Mouse (Mus musculus) embryonic facial prominence, embryonic 14.5 days (tissue): ENCODE data around the gene Arid1a. TPM values are rescaled to one million over a fixed set of nuclear protein-coding genes. Genes with fewer than 3 reads are reported as not detected.
A peak's percentile ranks its signal among the peaks of the same experiment; 100 is the strongest.

Source experiments
- ATAC-seq: fragments of 200-750 bp; cut with Nextera tagmentation; 2 replicates; pipeline ENCODE4 v1.8.0; 2017; ENCODE audit warnings: low read depth, moderate number of reproducible peaks, moderate TSS enrichment
- DNase-seq: peaks from one replicate; pipeline ENCODE4 v3.0.0-alpha.2; 2015; ENCODE audit warnings: low spot score
- H3K27ac ChIP-seq: fragments of 300-500 bp; sonication (generic); replicated peaks from 2 replicates; pipeline ENCODE4 v1.5.1; 2014; ENCODE audit warnings: low read depth, mild to moderate bottlenecking, low read length, moderate library complexity
- H3K27me3 ChIP-seq: fragments of 300-500 bp; sonication (generic); replicated peaks from 2 replicates; pipeline ENCODE4 v1.6.1; 2014; ENCODE audit warnings: low read length; ENCODE audit not compliant: control insufficient read depth, insufficient read depth
- H3K36me3 ChIP-seq: fragments of 300-500 bp; sonication (generic); 2 replicates; pipeline ENCODE4 v1.6.1; 2014; ENCODE audit warnings: low read length, mixed read lengths; ENCODE audit not compliant: control insufficient read depth, insufficient read depth
- H3K4me1 ChIP-seq: fragments of 300-500 bp; sonication (generic); 2 replicates; pipeline ENCODE4 v1.6.1; 2014; ENCODE audit warnings: antibody characterized with exemption, low read length; ENCODE audit not compliant: control insufficient read depth, insufficient read depth
- H3K4me2 ChIP-seq: fragments of 300-500 bp; sonication (generic); 2 replicates; pipeline ENCODE4 v1.6.1; 2014; ENCODE audit warnings: low read depth, mild to moderate bottlenecking, low read length, moderate library complexity, mixed read lengths
- H3K4me3 ChIP-seq: fragments of 300-500 bp; sonication (generic); 2 replicates; pipeline ENCODE4 v1.5.1; 2014; ENCODE audit warnings: low read depth, mild to moderate bottlenecking, low read length
- H3K9ac ChIP-seq: fragments of 300-500 bp; sonication (generic); 2 replicates; pipeline ENCODE4 v1.6.1; 2014; ENCODE audit warnings: low read depth, mild to moderate bottlenecking, low read length, moderate library complexity, mixed read lengths
- H3K9me3 ChIP-seq: fragments of 300-500 bp; sonication (generic); 2 replicates; pipeline ENCODE4 v1.6.1; 2016; ENCODE audit warnings: low read length; ENCODE audit not compliant: control insufficient read depth
- WGBS: fragments of 180-500 bp; shearing (Covaris S2); extraction: QIAGEN DNeasy Blood & Tissue Kit; methylation state at CpG from one replicate; pipeline ENCODE4 v1.1.7; 2014; 5-methylcytosine and 5-hydroxymethylcytosine counted together
- polyA plus RNA-seq: library from polyadenylated mRNA; unstranded; fragments of >200 nt; fragmentation: Nextera tagmentation; extraction: Ambion mirVana; gene quantifications from 2 replicates; pipeline ENCODE4 v1.2.1, GENCODE M21; 2014

The Arid1a gene
- polyA plus RNA-seq, result 29.1 and 29.6 TPM in 2 replicates

DNA sequence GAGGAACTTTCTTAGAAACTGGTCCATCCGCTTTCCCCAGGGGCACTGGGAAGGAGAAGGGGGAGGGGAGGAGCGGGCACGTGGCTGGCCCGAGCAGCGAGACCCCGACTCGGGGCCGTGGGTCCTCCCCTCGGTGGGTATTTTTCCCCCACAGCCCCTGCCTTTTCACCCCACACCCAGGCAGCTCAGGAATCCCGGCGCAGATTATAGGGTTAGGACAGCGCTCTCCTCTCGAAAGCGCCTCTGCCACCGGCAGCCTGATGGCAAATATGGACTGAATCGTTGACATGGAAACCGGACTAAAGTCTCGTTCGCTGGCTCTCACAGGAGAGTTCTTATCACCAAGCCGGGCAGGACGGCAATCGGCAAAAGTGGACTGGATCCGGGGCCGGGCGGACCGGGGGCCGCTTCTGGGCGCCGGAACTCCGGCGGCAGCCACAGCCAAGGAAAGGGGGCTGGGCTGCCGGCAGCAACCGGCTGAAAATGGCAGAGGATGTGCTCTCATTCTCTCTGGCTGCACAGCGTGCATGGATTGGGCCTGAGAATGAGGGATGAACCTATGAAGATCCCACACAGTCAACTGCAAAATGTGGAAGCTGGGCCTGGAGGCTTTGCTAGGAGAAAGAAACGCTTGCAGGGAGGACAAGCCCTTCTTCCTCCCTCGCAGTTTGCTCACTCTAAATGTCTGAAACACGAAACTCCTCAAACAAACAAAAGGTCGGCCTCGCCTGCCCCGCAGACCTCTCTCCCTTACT is at the start of gene Arid1a:
TSS of gene Arid1a (minus strand) at position 256 of the 755 bp plus-strand sequence.
- H3K4me2 ChIP-seq, result peak within 1 kb of the TSS; percentile 94
- peak within 1 kb of the TSS; percentile 100 for H3K27ac ChIP-seq
- peak within 1 kb of the TSS; percentile 89 for H3K9ac ChIP-seq
- H3K9me3 ChIP-seq, result no peaks in the 10 kb centered on the region
- DNase-seq (peak; percentile 98), ATAC-seq (peak; percentile 62)
- H3K36me3 ChIP-seq, result no peaks in the 10 kb centered on the region
- H3K27me3 ChIP-seq, result no peaks in the 10 kb centered on the region
- WGBS, result 1% methylated on average over 40 of the region's 40 CpGs
- peaks cover 16% of the 10 kb centered on the region for H3K4me1 ChIP-seq
- peak within 1 kb of the TSS; percentile 100 for H3K4me3 ChIP-seq

DNA sequence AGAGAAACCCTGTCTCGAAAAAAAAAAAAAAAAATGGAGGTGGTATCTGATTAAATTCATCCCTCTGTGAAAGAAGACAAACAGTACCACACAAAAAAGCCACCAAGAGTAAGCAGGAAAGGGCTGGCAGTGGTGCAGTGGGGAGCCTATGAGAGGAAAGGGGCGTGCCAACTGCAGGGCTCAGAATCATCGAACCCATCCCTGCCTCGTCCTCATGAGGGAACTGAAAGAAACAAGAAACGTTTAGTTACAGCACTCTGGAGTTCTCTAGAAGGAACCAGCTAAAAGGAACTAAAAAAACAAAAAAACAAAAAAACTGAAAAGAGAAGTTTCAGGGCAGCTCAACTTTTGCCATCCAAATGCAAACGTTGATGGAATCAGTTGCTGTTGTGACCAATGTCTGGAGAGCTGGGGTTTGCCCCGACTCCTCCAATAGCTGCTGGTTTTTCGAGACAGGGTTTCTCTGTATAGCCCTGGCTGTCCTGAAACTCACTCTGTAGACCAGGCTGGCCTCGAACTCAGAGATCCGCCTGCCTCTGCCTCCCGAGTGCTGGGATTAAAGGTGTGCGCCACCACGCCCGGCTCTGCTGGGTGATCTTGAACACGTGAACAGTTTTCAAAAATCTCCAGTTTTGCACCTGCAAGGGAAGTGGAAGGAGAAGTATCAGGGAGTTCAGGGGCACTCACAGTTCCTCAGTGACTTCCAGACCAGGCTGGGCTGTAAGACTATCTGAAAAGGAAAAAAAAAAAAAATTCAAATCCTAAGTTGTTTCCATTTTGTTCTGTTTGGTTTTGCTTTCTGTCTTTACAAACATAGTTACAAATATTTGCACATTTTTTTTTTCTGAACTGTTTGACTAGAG is 48.1 kb upstream of the Arid1a start:
- no peaks in the 10 kb centered on the region for H3K36me3 ChIP-seq
- H3K9ac ChIP-seq, result no peak overlapping the region
- WGBS, result 73% methylated on average over 14 of the region's 15 CpGs
- ATAC-seq (no peak), DNase-seq (no peak)
- no peaks in the 10 kb centered on the region for H3K9me3 ChIP-seq
- H3K4me2 ChIP-seq, result no peak overlapping the region
- H3K4me1 ChIP-seq, result no peaks in the 10 kb centered on the region
- H3K27ac ChIP-seq, result no peak overlapping the region
- no peaks in the 10 kb centered on the region for H3K27me3 ChIP-seq
- no peak overlapping the region for H3K4me3 ChIP-seq

- Histone ChIP-seq H3K36me3 (no peaks in the 10 kb centered on the region), H3K4me2 (no peak overlapping the region), H3K9me3 (no peaks in the 10 kb centered on the region), H3K27ac (no peak overlapping the region), H3K27me3 (no peaks in the 10 kb centered on the region), H3K9ac (no peak overlapping the region), H3K4me1 (no peaks in the 10 kb centered on the region), H3K4me3 (no peak overlapping the region)
- 38% methylated on average over 6 of the region's 6 CpGs for WGBS
- DNase-seq (no peak), ATAC-seq (no peak)
Measured at GRCm38 (mm10) chr4:133800589-133800988, 44.0 kb upstream of the Arid1a start.

DNA sequence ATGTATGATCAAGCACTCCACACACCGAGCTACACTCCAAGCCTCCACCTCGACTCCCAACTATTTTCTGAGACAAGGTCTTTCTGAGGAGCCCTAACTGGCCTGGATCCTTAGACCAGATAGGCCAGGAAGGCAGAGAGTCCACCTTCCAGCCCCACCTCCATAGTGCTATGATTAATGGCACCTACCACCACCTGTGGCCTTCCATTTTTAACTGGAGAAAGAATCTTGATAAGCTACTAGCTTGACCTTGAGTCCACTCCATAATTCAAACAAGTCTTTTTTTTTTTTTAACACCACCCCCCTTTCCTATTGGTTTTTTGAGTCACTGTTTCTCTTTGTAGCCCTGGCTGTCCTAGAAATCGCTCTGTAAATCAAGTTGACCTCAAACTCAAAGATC is 36.7 kb upstream of the Arid1a start:
- H3K27ac ChIP-seq, result no peak overlapping the region
- DNase-seq, result no peak
- ATAC-seq, result no peak
- H3K9me3 ChIP-seq, result no peaks in the 10 kb centered on the region
- no peaks in the 10 kb centered on the region for H3K4me1 ChIP-seq
- no peaks in the 10 kb centered on the region for H3K27me3 ChIP-seq
- no peak overlapping the region for H3K9ac ChIP-seq
- 83% methylated on average over 3 of the region's 3 CpGs for WGBS
- H3K4me3 ChIP-seq, result no peak overlapping the region
- no peaks in the 10 kb centered on the region for H3K36me3 ChIP-seq
- H3K4me2 ChIP-seq, result no peak overlapping the region

- Histone ChIP-seq H3K4me3 (no peak overlapping the region), H3K9me3 (no peaks in the 10 kb centered on the region), H3K4me1 (no peaks in the 10 kb centered on the region), H3K27me3 (no peaks in the 10 kb centered on the region), H3K4me2 (no peak overlapping the region), H3K36me3 (no peaks in the 10 kb centered on the region), H3K9ac (no peak overlapping the region), H3K27ac (no peak overlapping the region)
- WGBS, result 79% methylated on average over 21 of the region's 21 CpGs
- DNase-seq, result peak; percentile 87
- no peak for ATAC-seq
Measured at GRCm38 (mm10) chr4:133774570-133775554, 18.3 kb upstream of the Arid1a start.

GRCm38 (mm10) chr4:133769157-133769556 is 12.6 kb upstream of the Arid1a start:
- Histone ChIP-seq H3K4me1 (no peaks in the 10 kb centered on the region), H3K4me2 (no peak overlapping the region), H3K27ac (no peak overlapping the region), H3K36me3 (no peaks in the 10 kb centered on the region), H3K9ac (no peak overlapping the region), H3K4me3 (no peak overlapping the region), H3K9me3 (no peaks in the 10 kb centered on the region), H3K27me3 (no peaks in the 10 kb centered on the region)
- no peak for DNase-seq
- WGBS, result 65% methylated on average over 3 of the region's 3 CpGs
- no peak for ATAC-seq

GRCm38 (mm10) chr4:133763112-133763511 is 6.5 kb upstream of the Arid1a start:
- no peak overlapping the region for H3K4me2 ChIP-seq
- no peak for DNase-seq
- no peak overlapping the region for H3K27ac ChIP-seq
- no peak for ATAC-seq
- H3K9me3 ChIP-seq, result no peaks in the 10 kb centered on the region
- no peak overlapping the region for H3K4me3 ChIP-seq
- H3K36me3 ChIP-seq, result no peaks in the 10 kb centered on the region
- no peaks in the 10 kb centered on the region for H3K27me3 ChIP-seq
- H3K9ac ChIP-seq, result no peak overlapping the region
- WGBS, result 65% methylated on average over 6 of the region's 6 CpGs
- no peaks in the 10 kb centered on the region for H3K4me1 ChIP-seq

DNA sequence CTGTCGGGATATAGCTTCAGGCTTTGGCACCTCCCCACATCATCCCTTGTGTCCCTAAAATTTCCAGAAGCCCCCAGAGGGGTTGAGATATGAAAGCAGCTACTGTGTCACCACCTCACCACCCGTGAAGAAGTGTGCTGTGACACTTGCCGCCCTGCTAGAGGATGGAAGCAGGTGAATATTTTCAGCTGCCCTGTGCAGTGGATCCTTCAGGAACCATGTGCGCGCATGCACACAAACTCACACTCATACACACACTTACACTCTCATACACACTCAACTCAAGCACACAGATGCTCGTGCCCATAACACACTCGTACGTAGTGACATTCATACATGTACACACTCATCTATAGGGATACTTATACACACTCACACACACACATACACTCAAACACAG is 3.1 kb upstream of the Arid1a start:
- no peak for ATAC-seq
- H3K4me3 ChIP-seq, result no peak overlapping the region
- H3K4me1 ChIP-seq, result peaks cover 15% of the 10 kb centered on the region
- no peaks in the 10 kb centered on the region for H3K36me3 ChIP-seq
- no peak for DNase-seq
- no peaks in the 10 kb centered on the region for H3K27me3 ChIP-seq
- WGBS, result 78% methylated on average over 8 of the region's 8 CpGs
- no peak overlapping the region for H3K27ac ChIP-seq
- H3K9ac ChIP-seq, result no peak overlapping the region
- no peak overlapping the region for H3K4me2 ChIP-seq
- no peaks in the 10 kb centered on the region for H3K9me3 ChIP-seq
